Mouse (Mus musculus): ENCODE data around the gene Vti1a.

- no peak for TF ChIP-seq CTCF (IDR thresholded peaks at IDR 0.05; ENCODE audit: low read depth, low read length)
- TF ChIP-seq GATA1 (IDR thresholded peaks at IDR 0.05; ENCODE audit: borderline replicate concordance, low read length): no peak
- TF ChIP-seq TAL1 (conservative IDR thresholded peaks at IDR 0.05; ENCODE audit: low read depth, low read length): no peak
- no peak for TF ChIP-seq POLR2AphosphoS5 (IDR thresholded peaks at IDR 0.05; ENCODE audit: insufficient replicate concordance, low read depth, low read length)
Observed at GRCm38 (mm10) chr19:55273340-55273739, 42.8 kb upstream of the Vti1a start.
